Mouse (Mus musculus) ES-Bruce4 (cell line): ENCODE measurements around the gene Ssbp1. TPM values are rescaled to one million over a fixed set of nuclear protein-coding genes. Genes with fewer than 3 reads are reported as not detected.
A peak's percentile ranks its signal among the peaks of the same experiment; 100 is the strongest.

Experiments used
- H3K27ac ChIP-seq: 2 replicates; pipeline ENCODE4 v1.5.1; 2012; ENCODE audit warnings: low read length, inconsistent platforms; ENCODE audit not compliant: insufficient read depth
- H3K27me3 ChIP-seq: 2 replicates; pipeline ENCODE4 v1.6.1; 2012; ENCODE audit warnings: mild to moderate bottlenecking, low read length, inconsistent platforms; ENCODE audit not compliant: control insufficient read depth, poor library complexity, insufficient read depth, severe bottlenecking
- H3K36me3 ChIP-seq: 2 replicates; pipeline ENCODE4 v1.6.1; 2012; ENCODE audit warnings: inconsistent platforms, mild to moderate bottlenecking, low read length, moderate library complexity; ENCODE audit not compliant: control insufficient read depth, poor library complexity, insufficient read depth, severe bottlenecking
- H3K4me1 ChIP-seq: one replicate; pipeline ENCODE4 v1.8.1; 2011; ENCODE audit warnings: low read length; ENCODE audit not compliant: control insufficient read depth, insufficient read depth
- H3K4me3 ChIP-seq: 2 replicates; pipeline ENCODE4 v1.5.1; 2011; ENCODE audit warnings: low read depth, mild to moderate bottlenecking, low read length
- H3K9ac ChIP-seq: 2 replicates; pipeline ENCODE4 v1.6.1; 2012; ENCODE audit warnings: low read depth, mild to moderate bottlenecking, inconsistent platforms; ENCODE audit not compliant: poor library complexity, severe bottlenecking
- H3K9me3 ChIP-seq: replicated peaks from 2 replicates; pipeline ENCODE4 v1.6.1; 2012; ENCODE audit warnings: mild to moderate bottlenecking, low read length, inconsistent platforms; ENCODE audit not compliant: control insufficient read depth, poor library complexity, insufficient read depth, severe bottlenecking
- CTCF ChIP-seq: IDR thresholded peaks from one replicate; pipeline ENCODE4 v1.8.1; 2011; ENCODE audit warnings: low read depth, low read length
- EP300 ChIP-seq: IDR thresholded peaks from 2 replicates; pipeline ENCODE4 v1.6.1; 2011; ENCODE audit warnings: low read depth, low read length; ENCODE audit not compliant: insufficient read depth
- POLR2A ChIP-seq: IDR thresholded peaks from one replicate; pipeline ENCODE4 v1.8.1; 2011; ENCODE audit warnings: low read length; ENCODE audit not compliant: insufficient read depth
- polyA plus RNA-seq: library from polyadenylated mRNA; stranded (reverse); fragments of >200 nt; gene quantifications from 2 replicates; pipeline ENCODE4 v1.2.4, GENCODE M21; 2011; ENCODE audit warnings: low read depth; ENCODE audit not compliant: missing spikeins, insufficient read depth, insufficient read length

The Ssbp1 gene
- polyA plus RNA-seq, 1 experiment, result 143 TPM

- TF ChIP-seq CTCF (no peak), EP300 (no peak), POLR2A (no peak)
- H3K4me3 ChIP-seq, result no peak overlapping the region
- no peaks in the 10 kb centered on the region for H3K4me1 ChIP-seq
Measured at GRCm38 (mm10) chr6:40443281-40443928, 27.7 kb upstream of the Ssbp1 start.

GRCm38 (mm10) chr6:40448626-40449025, 22.5 kb upstream of the Ssbp1 start:
- Histone ChIP-seq H3K27ac (no peak overlapping the region), H3K4me1 (no peaks in the 10 kb centered on the region), H3K9ac (no peak overlapping the region), H3K4me3 (no peak overlapping the region), H3K36me3 (no peaks in the 10 kb centered on the region), H3K27me3 (no peaks in the 10 kb centered on the region), H3K9me3 (no peaks in the 10 kb centered on the region)
- TF ChIP-seq CTCF (no peak), EP300 (no peak), POLR2A (no peak)

More at GRCm38 (mm10) chr6:40443281-40443928, 27.7 kb upstream of the Ssbp1 start:
- Histone ChIP-seq H3K27me3 (no peaks in the 10 kb centered on the region), H3K27ac (no peak overlapping the region), H3K36me3 (no peaks in the 10 kb centered on the region), H3K9ac (no peak overlapping the region), H3K9me3 (no peaks in the 10 kb centered on the region)

- H3K27ac ChIP-seq, result no peak overlapping the region
- TF ChIP-seq POLR2A (no peak), EP300 (no peak), CTCF (no peak)
- H3K27me3 ChIP-seq, result no peaks in the 10 kb centered on the region
- H3K36me3 ChIP-seq, result no peaks in the 10 kb centered on the region
- H3K4me1 ChIP-seq, result no peaks in the 10 kb centered on the region
- H3K9me3 ChIP-seq, result no peaks in the 10 kb centered on the region
- no peak overlapping the region for H3K4me3 ChIP-seq
- H3K9ac ChIP-seq, result no peak overlapping the region
Measured at GRCm38 (mm10) chr6:40454436-40455041, 16.6 kb upstream of the Ssbp1 start.

- Histone ChIP-seq H3K9ac (no peak overlapping the region), H3K27me3 (no peaks in the 10 kb centered on the region), H3K9me3 (no peaks in the 10 kb centered on the region), H3K4me3 (no peak overlapping the region), H3K27ac (no peak overlapping the region), H3K36me3 (no peaks in the 10 kb centered on the region), H3K4me1 (no peaks in the 10 kb centered on the region)
- TF ChIP-seq POLR2A (no peak), CTCF (peak; percentile 18), EP300 (no peak)
Measured at GRCm38 (mm10) chr6:40465710-40466109, 5.4 kb upstream of the Ssbp1 start.

- Histone ChIP-seq H3K9ac (peak overlapping the region; percentile 87), H3K27me3 (no peaks in the 10 kb centered on the region), H3K27ac (peak overlapping the region; percentile 82), H3K36me3 (peaks cover 28% of the 10 kb centered on the region), H3K4me1 (no peaks in the 10 kb centered on the region), H3K4me3 (peak overlapping the region; percentile 97), H3K9me3 (no peaks in the 10 kb centered on the region)
- no peak for TF ChIP-seq POLR2A
Measured at GRCm38 (mm10) chr6:40471720-40472010, 513 bp downstream of the Ssbp1 start.

- Histone ChIP-seq H3K4me3 (no peak overlapping the region), H3K27ac (no peak overlapping the region), H3K36me3 (peaks cover 52% of the 10 kb centered on the region), H3K9me3 (no peaks in the 10 kb centered on the region), H3K4me1 (no peaks in the 10 kb centered on the region), H3K9ac (no peak overlapping the region), H3K27me3 (no peaks in the 10 kb centered on the region)
- TF ChIP-seq CTCF, result no peak
- no peak for TF ChIP-seq EP300
- no peak for TF ChIP-seq POLR2A
Measured at GRCm38 (mm10) chr6:40476132-40476531, 5.0 kb downstream of the Ssbp1 start.
